Mouse (Mus musculus): Measurements from ENCODE around the gene Gpank1.

DNA sequence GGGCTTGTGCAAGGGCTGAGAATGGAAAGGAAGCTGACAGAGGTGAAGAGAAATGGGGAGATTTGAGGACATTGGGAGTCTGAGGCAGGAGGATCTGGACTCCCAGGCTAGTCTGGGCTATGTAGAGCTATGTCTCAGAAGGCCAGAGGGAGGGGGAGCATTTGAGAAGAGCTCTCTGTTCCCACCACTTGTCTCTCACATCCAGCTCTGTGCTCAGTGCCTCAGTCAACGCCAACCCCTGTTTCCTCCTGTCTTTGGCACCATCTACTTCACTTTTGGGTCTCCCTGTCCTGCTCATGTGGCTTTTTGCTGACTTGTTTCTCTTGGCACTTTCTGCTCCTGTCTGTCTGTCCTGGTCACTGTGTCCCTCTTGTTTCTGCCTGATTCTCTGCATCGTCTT is 44.0 kb upstream of the Gpank1 start:
- TF ChIP-seq CTCF (IDR thresholded peaks at IDR 0.05; ENCODE audit: insufficient read depth, low read depth, low read length) (no peak), POLR2A (IDR thresholded peaks at IDR 0.05; ENCODE audit: insufficient read depth, low read depth, low read length) (no peak)

All from olfactory bulb, adult 2 months (tissue).